Mouse (Mus musculus): Measurements from ENCODE around the gene Zbtb20. TPM values are rescaled to one million over a fixed set of nuclear protein-coding genes. Genes with fewer than 3 reads are reported as not detected.

The Zbtb20 gene
- total and polyA plus RNA-seq, 2 experiments from 2014 or later: 19.8 to 45.8 TPM

DNA sequence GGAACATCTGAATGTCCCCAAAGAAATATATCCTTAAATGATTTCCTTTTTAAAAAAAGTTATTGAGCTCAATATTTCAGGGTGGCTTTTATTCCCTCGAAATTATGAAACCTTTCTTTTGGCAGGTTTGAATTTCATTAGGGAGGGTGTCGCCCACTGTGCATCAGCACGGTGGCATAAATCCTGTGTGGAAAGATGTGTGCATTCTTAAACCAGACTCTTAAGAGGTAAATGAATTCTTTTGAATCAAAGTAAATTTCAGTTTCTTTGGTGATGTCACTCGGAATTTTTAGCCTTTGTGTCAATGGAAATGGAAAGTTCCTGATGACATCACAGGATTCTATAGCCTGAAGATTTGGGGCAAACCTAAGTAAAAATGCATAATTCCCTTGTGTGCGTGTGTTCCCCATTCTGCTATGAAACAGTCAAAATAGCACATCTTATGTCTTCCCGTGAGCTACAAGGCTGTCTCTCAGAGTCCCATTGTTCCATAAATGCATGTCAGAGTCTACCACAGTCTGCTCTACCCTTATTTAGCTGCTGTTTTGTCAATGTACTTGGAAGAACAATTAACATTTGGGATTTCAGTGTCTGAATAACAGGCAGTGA is 318.1 kb downstream of the Zbtb20 start:
- H3K9ac ChIP-seq (replicated peaks; ENCODE audit: low read depth, low read length): no peak overlapping the region
- H3K4me3 ChIP-seq (ENCODE audit: low read depth, low read length): no peak overlapping the region
- H3K27ac ChIP-seq (ENCODE audit: low read depth): no peak overlapping the region
- no peak overlapping the region for H3K4me2 ChIP-seq (ENCODE audit: low read depth, low read length)
- no peaks in the 10 kb centered on the region for H3K4me1 ChIP-seq (ENCODE audit: control insufficient read depth, insufficient read depth)
- no peak for ATAC-seq (ENCODE audit: insufficient read depth, low read depth)
- no peak for DNase-seq (ENCODE audit: low spot score)
- no peaks in the 10 kb centered on the region for H3K9me3 ChIP-seq (replicated peaks; ENCODE audit: control insufficient read depth, low read length)
- H3K27me3 ChIP-seq (ENCODE audit: control insufficient read depth, insufficient read depth, low read length): no peaks in the 10 kb centered on the region
- 83% methylated on average over 6 of the region's 6 CpGs for WGBS
- no peaks in the 10 kb centered on the region for H3K36me3 ChIP-seq (replicated peaks; ENCODE audit: control insufficient read depth, insufficient read depth, low read length)
- TF ChIP-seq EP300 (IDR thresholded peaks at IDR 0.05; ENCODE audit: low read depth): no peak
- TF ChIP-seq CTCF (IDR thresholded peaks at IDR 0.05; ENCODE audit: low read depth): no peak

DNA sequence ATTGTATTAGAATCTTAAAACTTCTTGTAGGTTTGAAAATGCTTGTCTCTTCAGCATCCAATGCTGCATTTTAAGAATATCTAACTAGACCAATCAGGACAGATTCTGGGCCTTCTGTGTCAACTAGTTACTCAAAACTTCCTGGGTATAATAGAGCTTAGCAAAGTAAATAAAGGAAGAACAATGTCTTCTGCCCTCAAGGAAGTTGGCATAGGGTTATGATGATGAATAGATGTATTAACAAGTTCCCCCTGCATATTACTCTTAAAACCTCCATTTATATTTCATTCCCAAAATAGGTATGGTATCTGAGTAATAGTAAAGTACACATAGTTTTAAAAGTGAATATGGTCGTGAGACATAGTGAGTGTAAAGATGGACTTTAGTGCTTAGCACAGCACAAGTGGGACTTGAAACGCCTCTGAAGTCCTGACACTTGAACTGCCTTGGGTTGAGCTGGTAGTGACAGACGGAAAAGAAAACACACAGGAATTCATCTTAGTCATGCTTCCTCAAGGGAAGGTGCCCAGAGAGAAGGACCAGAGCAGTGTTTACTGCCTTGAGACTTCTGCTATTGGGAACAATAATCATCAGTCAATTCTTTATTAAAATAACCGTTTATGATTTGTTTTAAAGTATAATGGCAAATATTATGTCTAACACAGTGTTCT is 341.8 kb downstream of the Zbtb20 start:
- no peak for ATAC-seq (ENCODE audit: insufficient read depth, low read depth)
- Histone ChIP-seq H3K4me3 (ENCODE audit: low read depth, low read length) (no peak overlapping the region), H3K27ac (ENCODE audit: low read depth) (no peak overlapping the region), H3K27me3 (ENCODE audit: control insufficient read depth, insufficient read depth, low read length) (no peaks in the 10 kb centered on the region), H3K4me2 (ENCODE audit: low read depth, low read length) (no peak overlapping the region), H3K36me3 (replicated peaks; ENCODE audit: control insufficient read depth, insufficient read depth, low read length) (no peaks in the 10 kb centered on the region), H3K4me1 (ENCODE audit: control insufficient read depth, insufficient read depth) (no peaks in the 10 kb centered on the region), H3K9me3 (replicated peaks; ENCODE audit: control insufficient read depth, low read length) (no peaks in the 10 kb centered on the region), H3K9ac (replicated peaks; ENCODE audit: low read depth, low read length) (no peak overlapping the region)
- TF ChIP-seq EP300 (IDR thresholded peaks at IDR 0.05; ENCODE audit: low read depth) (no peak), CTCF (IDR thresholded peaks at IDR 0.05; ENCODE audit: low read depth) (no peak)
- no peak for DNase-seq (ENCODE audit: low spot score)
- 47% methylated on average over 4 of the region's 4 CpGs for WGBS

DNA sequence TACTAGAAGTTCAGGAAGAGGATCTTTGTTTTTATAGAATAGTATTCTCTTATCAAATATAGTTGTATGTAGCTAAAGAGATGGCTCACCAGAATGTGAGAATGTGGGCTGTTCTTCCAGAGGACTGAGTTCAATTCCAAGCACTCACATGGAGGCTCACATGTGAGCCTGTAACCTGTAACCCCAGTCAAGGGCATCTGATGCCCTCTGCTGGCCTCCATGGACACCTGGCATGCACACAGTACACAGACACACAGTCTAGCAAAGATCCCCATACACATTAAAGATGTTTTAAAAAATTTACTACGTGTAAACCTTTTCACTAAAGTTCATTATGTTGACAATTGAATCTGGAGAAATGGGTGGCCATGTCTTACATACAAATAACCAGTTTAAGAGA is 343.7 kb downstream of the Zbtb20 start:
- Histone ChIP-seq H3K9me3 (replicated peaks; ENCODE audit: control insufficient read depth, low read length) (no peaks in the 10 kb centered on the region), H3K36me3 (replicated peaks; ENCODE audit: control insufficient read depth, insufficient read depth, low read length) (no peaks in the 10 kb centered on the region), H3K27ac (ENCODE audit: low read depth) (no peak overlapping the region), H3K27me3 (ENCODE audit: control insufficient read depth, insufficient read depth, low read length) (no peaks in the 10 kb centered on the region), H3K9ac (replicated peaks; ENCODE audit: low read depth, low read length) (no peak overlapping the region), H3K4me1 (ENCODE audit: control insufficient read depth, insufficient read depth) (no peaks in the 10 kb centered on the region), H3K4me3 (ENCODE audit: low read depth, low read length) (no peak overlapping the region), H3K4me2 (ENCODE audit: low read depth, low read length) (no peak overlapping the region)
- ATAC-seq (ENCODE audit: insufficient read depth, low read depth) (no peak), DNase-seq (ENCODE audit: low spot score) (no peak)
- WGBS: 87% methylated on average over 1 of the region's 1 CpGs
- no peak for TF ChIP-seq CTCF (IDR thresholded peaks at IDR 0.05; ENCODE audit: low read depth)
- no peak for TF ChIP-seq EP300 (IDR thresholded peaks at IDR 0.05; ENCODE audit: low read depth)

DNA sequence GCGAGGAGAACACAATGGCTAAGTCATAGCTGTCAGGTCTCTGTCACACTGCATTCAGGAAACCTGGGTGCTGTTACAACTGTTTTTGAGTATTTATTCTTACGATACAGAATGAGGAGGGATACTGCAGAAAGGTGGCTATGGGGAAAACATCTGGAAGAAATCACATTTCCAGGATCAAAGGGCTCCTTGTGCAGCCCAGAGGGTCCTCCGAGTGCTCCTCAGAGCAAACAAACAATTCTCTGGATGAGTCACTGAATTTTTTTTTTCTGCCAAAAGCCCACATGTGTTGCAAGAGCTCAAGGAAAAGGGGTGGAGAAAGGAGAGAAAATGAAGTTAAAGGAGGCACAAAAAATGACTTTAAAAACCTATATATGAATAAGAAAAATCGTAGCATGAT is 345.6 kb downstream of the Zbtb20 start:
- Histone ChIP-seq H3K4me2 (ENCODE audit: low read depth, low read length) (no peak overlapping the region), H3K4me3 (ENCODE audit: low read depth, low read length) (no peak overlapping the region), H3K9me3 (replicated peaks; ENCODE audit: control insufficient read depth, low read length) (no peaks in the 10 kb centered on the region), H3K4me1 (ENCODE audit: control insufficient read depth, insufficient read depth) (no peaks in the 10 kb centered on the region), H3K27me3 (ENCODE audit: control insufficient read depth, insufficient read depth, low read length) (no peaks in the 10 kb centered on the region), H3K9ac (replicated peaks; ENCODE audit: low read depth, low read length) (no peak overlapping the region), H3K27ac (ENCODE audit: low read depth) (no peak overlapping the region), H3K36me3 (replicated peaks; ENCODE audit: control insufficient read depth, insufficient read depth, low read length) (no peaks in the 10 kb centered on the region)
- 63% methylated on average over 4 of the region's 4 CpGs for WGBS
- ATAC-seq (ENCODE audit: insufficient read depth, low read depth) (no peak), DNase-seq (ENCODE audit: low spot score) (no peak)
- no peak for TF ChIP-seq EP300 (IDR thresholded peaks at IDR 0.05; ENCODE audit: low read depth)
- TF ChIP-seq CTCF (IDR thresholded peaks at IDR 0.05; ENCODE audit: low read depth): no peak

DNA sequence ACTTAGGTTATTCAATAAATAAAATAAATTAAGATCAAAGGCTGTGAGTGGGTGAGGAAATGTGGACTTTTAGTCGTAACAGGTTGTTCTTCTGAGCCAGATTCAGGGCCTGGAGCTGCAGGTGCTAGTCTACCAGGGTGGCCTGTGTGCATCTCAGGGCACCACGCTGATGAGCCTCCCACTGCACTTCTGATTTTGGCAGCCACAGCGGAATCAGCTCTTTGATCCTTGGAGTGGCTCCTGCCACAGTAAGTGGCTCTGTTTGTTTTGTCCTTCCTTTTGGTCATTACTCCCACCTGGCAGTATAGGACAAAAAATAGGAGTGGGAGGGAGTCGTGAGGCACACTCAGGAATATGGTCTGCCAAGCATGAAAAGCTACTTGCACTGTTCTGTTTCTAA is 354.6 kb downstream of the Zbtb20 start:
- H3K4me1 ChIP-seq (ENCODE audit: control insufficient read depth, insufficient read depth): no peaks in the 10 kb centered on the region
- DNase-seq (ENCODE audit: low spot score): no peak
- H3K9ac ChIP-seq (replicated peaks; ENCODE audit: low read depth, low read length): no peak overlapping the region
- no peaks in the 10 kb centered on the region for H3K27me3 ChIP-seq (ENCODE audit: control insufficient read depth, insufficient read depth, low read length)
- no peaks in the 10 kb centered on the region for H3K9me3 ChIP-seq (replicated peaks; ENCODE audit: control insufficient read depth, low read length)
- no peak for ATAC-seq (ENCODE audit: insufficient read depth, low read depth)
- TF ChIP-seq EP300 (IDR thresholded peaks at IDR 0.05; ENCODE audit: low read depth) (no peak), CTCF (IDR thresholded peaks at IDR 0.05; ENCODE audit: low read depth) (no peak)
- H3K27ac ChIP-seq (ENCODE audit: low read depth): no peak overlapping the region
- H3K4me2 ChIP-seq (ENCODE audit: low read depth, low read length): no peak overlapping the region
- H3K36me3 ChIP-seq (replicated peaks; ENCODE audit: control insufficient read depth, insufficient read depth, low read length): no peaks in the 10 kb centered on the region
- WGBS: 58% methylated on average over 4 of the region's 4 CpGs
- H3K4me3 ChIP-seq (ENCODE audit: low read depth, low read length): no peak overlapping the region

DNA sequence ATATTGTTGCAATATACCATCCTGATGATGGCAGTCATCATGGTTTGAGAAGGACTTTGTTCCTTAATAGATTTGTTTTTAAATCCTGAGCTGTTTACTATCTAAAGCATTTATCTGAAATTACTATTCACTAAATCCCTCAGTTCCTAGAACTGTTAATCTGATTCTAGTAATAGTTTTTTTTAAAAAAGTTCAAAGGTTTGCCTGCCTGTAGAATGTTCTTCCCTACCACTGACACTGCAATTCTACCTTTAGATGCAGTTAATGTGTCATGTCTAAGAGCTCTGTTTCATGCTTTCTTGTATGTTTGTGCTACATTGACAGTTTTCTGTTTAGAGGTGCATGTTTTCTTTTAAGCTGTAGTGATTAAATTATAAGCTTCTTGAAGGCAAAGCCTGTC is 358.6 kb downstream of the Zbtb20 start:
- no peak overlapping the region for H3K4me3 ChIP-seq (ENCODE audit: low read depth, low read length)
- ATAC-seq (ENCODE audit: insufficient read depth, low read depth): no peak
- TF ChIP-seq CTCF (IDR thresholded peaks at IDR 0.05; ENCODE audit: low read depth): no peak
- TF ChIP-seq EP300 (IDR thresholded peaks at IDR 0.05; ENCODE audit: low read depth): no peak

More for the DNA sequence above, 358.6 kb downstream of the Zbtb20 start:
- Histone ChIP-seq H3K4me2 (ENCODE audit: low read depth, low read length) (no peak overlapping the region), H3K27me3 (ENCODE audit: control insufficient read depth, insufficient read depth, low read length) (no peaks in the 10 kb centered on the region), H3K36me3 (replicated peaks; ENCODE audit: control insufficient read depth, insufficient read depth, low read length) (no peaks in the 10 kb centered on the region), H3K4me1 (ENCODE audit: control insufficient read depth, insufficient read depth) (no peaks in the 10 kb centered on the region), H3K9ac (replicated peaks; ENCODE audit: low read depth, low read length) (no peak overlapping the region), H3K9me3 (replicated peaks; ENCODE audit: control insufficient read depth, low read length) (no peaks in the 10 kb centered on the region), H3K27ac (ENCODE audit: low read depth) (no peak overlapping the region)
- no peak for DNase-seq (ENCODE audit: low spot score)

Data from heart, postnatal 0 days (tissue).